In the genomic region with DNA sequence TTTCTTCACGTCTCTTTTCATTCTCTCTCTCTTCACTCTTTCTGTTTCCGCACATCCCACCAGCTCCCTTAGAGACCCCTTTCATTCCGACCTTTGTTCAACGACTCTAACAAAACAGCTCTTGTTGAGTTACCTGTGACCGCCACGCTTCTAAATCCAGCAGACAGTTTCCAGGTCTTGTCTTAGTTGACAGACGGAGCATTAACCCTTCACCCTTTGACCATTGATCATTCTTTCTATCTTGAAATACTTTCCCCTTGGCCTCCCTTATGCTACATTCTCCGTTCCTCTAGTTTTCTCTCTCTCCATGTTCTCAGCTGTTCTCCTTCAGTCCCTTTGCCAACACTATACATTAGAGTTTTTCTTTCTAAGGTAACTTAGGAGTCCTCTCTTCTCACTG, we compare ENCODE assay signal across 14 mouse cellular contexts.
DNase-seq lines count a peak whose midpoint lies in the region.
"Had no signal": no experiment of that assay in that cellular context is flagged by ENCODE, and none has a peak within 500 bp of the region (broad histone marks: within the 10 kb centered on the region; RNA-seq: fewer than 3 reads in every experiment).

No protein-coding gene starts in this region.

- peak; percentile 33 for DNase-seq in kidney, adult 9 months
- DNase-seq in kidney, adult 18-20 months = no peak
- peak; percentile 5 to 8 for DNase-seq in kidney, postnatal 36 days
- no peak for DNase-seq in kidney, adult 11 months
- peak; percentile 30 for DNase-seq in embryo, embryonic 9.5 days (ENCODE audit: extremely low spot score)
- no peak for DNase-seq in heart, postnatal 14 days
- DNase-seq in urinary bladder, postnatal 36 days (ENCODE audit: low spot score in 2 of 2) = no peak
- DNase-seq: adrenal gland, postnatal 10 days; cerebellum, adult 11 months; cerebellum, adult 9-10 months; cerebellum, postnatal 25 days; gastrocnemius, postnatal 10 days; heart, adult 18-20 months; heart, postnatal 10 days had no signal

- intact Hi-C loops in heart, postnatal 14 days (cut with DNase I) = no loop called here

Comparison
In these comparisons a context has a peak if more than half of its experiments do, and no peak if none do; other contexts are left out.
1. DNase-seq: peak in kidney, adult 9 months (single experiment), kidney, postnatal 36 days (2 of 2) and embryo, embryonic 9.5 days (single experiment); none in kidney, adult 18-20 months (single experiment), kidney, adult 11 months (single experiment), heart, postnatal 14 days (0 of 2) and urinary bladder, postnatal 36 days (0 of 2).